Mouse (Mus musculus): ENCODE measurements around the gene Nhp2.

DNA sequence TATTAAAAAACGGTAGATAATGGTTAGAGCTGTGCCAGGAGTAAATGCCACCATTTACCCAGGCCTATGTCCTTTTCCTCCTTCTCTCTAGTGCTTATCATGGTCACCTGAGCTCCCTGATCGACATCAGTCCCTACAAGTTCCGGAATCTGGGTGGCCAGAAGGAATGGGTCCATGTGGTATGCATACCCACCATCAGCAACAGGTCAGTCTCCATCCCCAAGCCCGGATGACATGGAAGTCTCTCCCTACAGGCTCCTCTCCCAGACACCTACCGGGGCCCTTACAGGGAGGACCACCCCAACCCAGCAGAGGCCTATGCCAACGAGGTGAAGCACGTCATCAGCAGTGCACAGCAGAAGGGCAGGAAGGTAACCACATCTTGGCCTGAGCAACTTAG lies 27.6 kb upstream of the Nhp2 start:
- TF ChIP-seq POLR2A (IDR thresholded peaks at IDR 0.05; ENCODE audit: low read depth, low read length) (no peak), CTCF (IDR thresholded peaks at IDR 0.05; ENCODE audit: borderline replicate concordance, insufficient read depth, low read length) (no peak)

Data from embryonic fibroblast, embryonic 13.5 days (primary cell).